Mouse (Mus musculus): ENCODE measurements around the gene Prpf4b.
"Not testable (repeated sequence)": the region's sequence is repeated elsewhere in the genome, so short reads cannot be mapped to it uniquely, and the experiment has no call there.

DNA sequence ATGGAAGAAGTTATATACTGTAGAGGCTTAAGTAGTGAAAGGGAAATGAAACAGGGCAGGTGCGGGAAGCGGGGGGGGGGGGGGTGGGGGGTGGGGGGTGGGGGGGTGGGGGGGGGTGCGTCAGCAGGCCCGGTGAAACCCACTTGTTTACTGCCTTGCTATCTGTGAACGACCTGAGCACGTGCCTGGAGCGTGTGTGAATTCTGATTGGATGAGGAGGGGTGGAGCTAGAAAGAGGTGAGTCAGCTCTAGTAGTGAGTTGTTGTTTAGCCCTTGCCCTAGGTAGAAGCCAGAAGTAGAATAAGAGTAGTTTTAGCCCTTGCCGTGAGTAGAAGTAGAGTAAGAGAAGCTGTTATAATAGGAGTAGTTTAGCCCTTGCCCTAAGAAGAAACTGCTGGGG, 13.9 kb upstream of the Prpf4b start:
- TF ChIP-seq CTCF (IDR thresholded peaks at IDR 0.05; ENCODE audit: borderline replicate concordance, extremely low read depth, insufficient read depth, insufficient read length); POLR2A (IDR thresholded peaks at IDR 0.05; ENCODE audit: borderline replicate concordance, extremely low read depth, insufficient read depth, insufficient read length, poor library complexity, severe bottlenecking): not testable (repeated sequence)

All from brain, embryonic 14.5 days (tissue).